Mouse (Mus musculus) embryonic fibroblast, embryonic 13.5 days (primary cell): ENCODE results near the gene Vmn2r83.

Source experiments
- CTCF ChIP-seq: IDR thresholded peaks from 2 replicates; pipeline ENCODE4 v1.5.1; 2011; ENCODE audit warnings: mild to moderate bottlenecking, control low read depth, low read length, moderate library complexity, borderline replicate concordance; ENCODE audit not compliant: insufficient read depth
- POLR2A ChIP-seq: IDR thresholded peaks from 2 replicates; pipeline ENCODE4 v1.6.1; 2011; ENCODE audit warnings: low read depth, mild to moderate bottlenecking, control low read depth, low read length, moderate library complexity

GRCm38 (mm10) chr10:79468431-79468830 is at the start of gene Vmn2r83:
- no peak for TF ChIP-seq POLR2A
- no peak for TF ChIP-seq CTCF
